Mouse (Mus musculus) brain, adult 2 months (tissue): ENCODE results near the gene Pgbd1.
"Not testable (repeated sequence)": the region's sequence is repeated elsewhere in the genome, so short reads cannot be mapped to it uniquely, and the experiment has no call there.

Source experiments
- DNase-seq: peaks from one replicate; pipeline ENCODE4 v3.0.0; 2011; ENCODE audit warnings: low read depth, low spot score

Pgbd1 gene

GRCm38 (mm10) chr13:21415750-21416149 is 25.1 kb downstream of the Pgbd1 start:
- DNase-seq: no peak

- no peak for DNase-seq
These were observed 25.6 kb downstream of the Pgbd1 start for GRCm38 (mm10) chr13:21415266-21415665.

GRCm38 (mm10) chr13:21414231-21415212 is 26.3 kb downstream of the Pgbd1 start:
- no peak for DNase-seq

- DNase-seq: no peak
These were observed 31.9 kb downstream of the Pgbd1 start for GRCm38 (mm10) chr13:21408805-21409459.

GRCm38 (mm10) chr13:21407969-21408804 is 32.7 kb downstream of the Pgbd1 start:
- DNase-seq: peak; percentile 99

- DNase-seq: no peak
These were observed 33.5 kb downstream of the Pgbd1 start for GRCm38 (mm10) chr13:21407341-21407740.

- no peak for DNase-seq
These were observed 38.0 kb downstream of the Pgbd1 start for GRCm38 (mm10) chr13:21402848-21403247.

GRCm38 (mm10) chr13:21402287-21402846 is 38.5 kb downstream of the Pgbd1 start, which contains the start of gene Zkscan3:
TSS of gene Zkscan3 (minus strand) at chr13:21402755.
- peak; percentile 94 for DNase-seq

- DNase-seq: no peak
These were observed 39.1 kb downstream of the Pgbd1 start for GRCm38 (mm10) chr13:21401636-21402286.

GRCm38 (mm10) chr13:21401166-21401565 is 39.7 kb downstream of the Pgbd1 start:
- no peak for DNase-seq

- no peak for DNase-seq
These were observed 43.4 kb downstream of the Pgbd1 start for GRCm38 (mm10) chr13:21397486-21397885.

- DNase-seq: not testable (repeated sequence)
These were observed 44.8 kb downstream of the Pgbd1 start for GRCm38 (mm10) chr13:21396048-21396447.

- no peak for DNase-seq
These were observed 45.2 kb downstream of the Pgbd1 start for GRCm38 (mm10) chr13:21395623-21396022.

GRCm38 (mm10) chr13:21395211-21395610 is 45.6 kb downstream of the Pgbd1 start:
- DNase-seq: no peak

GRCm38 (mm10) chr13:21377773-21378172 is 63.1 kb downstream of the Pgbd1 start:
- DNase-seq: no peak

- DNase-seq: peak; percentile 57
These were observed 68.2 kb downstream of the Pgbd1 start for GRCm38 (mm10) chr13:21372700-21373099.
